Mouse (Mus musculus): ENCODE data around the gene Gnao1. TPM values are rescaled to one million over a fixed set of nuclear protein-coding genes. Genes with fewer than 3 reads are reported as not detected.

Gene Gnao1
- polyA plus RNA-seq, 2 experiments from 2014 or later, result 1.0 TPM; not detected in 1

- no peak for ATAC-seq
These were observed 136.6 kb downstream of the Gnao1 start for GRCm38 (mm10) chr8:93946397-93946796.

- ATAC-seq, result no peak
These were observed 140.4 kb downstream of the Gnao1 start for GRCm38 (mm10) chr8:93950133-93950532.

DNA sequence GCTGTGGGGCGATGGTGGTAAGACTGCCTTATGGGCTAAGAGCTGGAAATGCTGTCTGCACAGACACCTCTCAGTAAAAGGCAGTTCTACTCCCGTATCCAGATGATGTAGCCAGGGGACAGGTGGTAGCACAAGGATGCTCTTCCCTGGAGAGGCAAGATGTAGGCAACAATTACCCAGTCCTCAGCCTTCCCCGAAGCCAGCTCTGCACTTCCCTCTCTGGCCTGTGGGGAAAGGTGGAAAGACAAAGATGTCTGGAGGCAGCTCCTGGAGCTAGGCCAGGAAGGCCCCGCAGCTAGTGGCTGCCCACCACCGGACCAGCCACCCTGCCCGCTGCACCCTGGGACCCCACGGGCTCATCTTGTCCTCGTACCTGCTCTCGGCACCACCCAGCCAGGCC is 142.7 kb downstream of the Gnao1 start:
- no peak for ATAC-seq

GRCm38 (mm10) chr8:93958402-93958801 is 148.6 kb downstream of the Gnao1 start:
- no peak for ATAC-seq

GRCm38 (mm10) chr8:93960909-93961308 is 151.1 kb downstream of the Gnao1 start:
- ATAC-seq, result no peak

DNA sequence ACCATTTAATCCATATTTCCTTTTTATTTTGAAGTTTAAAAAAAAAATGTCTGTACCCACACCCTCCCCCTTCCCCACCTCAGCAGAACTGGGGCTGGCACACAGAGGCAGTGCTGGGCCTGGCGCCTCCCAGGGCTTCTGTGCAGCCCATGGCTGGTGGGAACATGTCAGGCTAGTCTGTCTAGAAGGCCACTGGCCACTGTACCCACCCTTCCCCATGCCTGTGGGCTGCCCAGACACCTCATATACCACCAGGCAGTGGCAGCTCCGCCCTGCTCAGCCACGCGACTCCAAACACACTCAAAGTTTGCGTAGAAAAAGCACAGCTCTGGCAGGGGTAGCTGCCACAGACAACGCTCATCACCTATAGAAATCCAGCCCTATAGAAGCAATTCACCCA is 158.5 kb downstream of the Gnao1 start:
- ATAC-seq, result no peak

DNA sequence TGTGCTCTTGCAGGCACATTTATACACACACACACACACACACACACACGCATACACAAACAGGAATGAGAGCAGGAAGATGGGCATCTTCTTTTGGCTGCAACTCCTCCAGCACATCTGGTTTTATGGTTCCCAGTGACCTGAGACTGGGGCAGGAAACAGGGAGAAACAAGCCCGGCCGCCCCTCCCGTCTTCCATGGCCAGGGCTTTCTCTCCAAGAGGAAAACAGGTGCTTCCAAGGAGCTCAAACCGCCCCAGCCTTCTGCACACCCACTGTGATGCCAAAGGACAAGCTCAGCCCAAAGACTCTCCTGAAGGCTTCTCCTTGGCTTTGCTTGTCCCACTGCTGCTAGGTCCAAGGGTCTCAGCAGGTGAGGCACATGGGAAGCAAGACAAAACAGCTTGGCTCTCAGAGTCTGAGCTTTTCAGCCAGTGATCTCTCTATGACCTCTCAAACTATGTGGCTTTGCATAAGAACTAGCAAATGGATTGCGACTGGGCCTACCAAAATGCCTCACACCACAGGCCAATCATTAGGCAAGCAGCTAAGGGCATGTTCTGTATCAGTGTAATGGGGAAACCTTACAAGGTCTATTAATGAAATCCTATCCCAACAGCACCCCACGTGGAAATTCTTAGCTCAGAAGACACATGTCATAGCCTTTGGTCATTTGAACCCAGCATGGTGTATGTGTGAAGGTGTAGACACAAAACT is 160.0 kb downstream of the Gnao1 start:
- ATAC-seq, result no peak

- no peak for ATAC-seq
These were observed 161.7 kb downstream of the Gnao1 start for GRCm38 (mm10) chr8:93971451-93971850.

- no peak for ATAC-seq
These were observed 162.4 kb downstream of the Gnao1 start for GRCm38 (mm10) chr8:93972211-93972610.

DNA sequence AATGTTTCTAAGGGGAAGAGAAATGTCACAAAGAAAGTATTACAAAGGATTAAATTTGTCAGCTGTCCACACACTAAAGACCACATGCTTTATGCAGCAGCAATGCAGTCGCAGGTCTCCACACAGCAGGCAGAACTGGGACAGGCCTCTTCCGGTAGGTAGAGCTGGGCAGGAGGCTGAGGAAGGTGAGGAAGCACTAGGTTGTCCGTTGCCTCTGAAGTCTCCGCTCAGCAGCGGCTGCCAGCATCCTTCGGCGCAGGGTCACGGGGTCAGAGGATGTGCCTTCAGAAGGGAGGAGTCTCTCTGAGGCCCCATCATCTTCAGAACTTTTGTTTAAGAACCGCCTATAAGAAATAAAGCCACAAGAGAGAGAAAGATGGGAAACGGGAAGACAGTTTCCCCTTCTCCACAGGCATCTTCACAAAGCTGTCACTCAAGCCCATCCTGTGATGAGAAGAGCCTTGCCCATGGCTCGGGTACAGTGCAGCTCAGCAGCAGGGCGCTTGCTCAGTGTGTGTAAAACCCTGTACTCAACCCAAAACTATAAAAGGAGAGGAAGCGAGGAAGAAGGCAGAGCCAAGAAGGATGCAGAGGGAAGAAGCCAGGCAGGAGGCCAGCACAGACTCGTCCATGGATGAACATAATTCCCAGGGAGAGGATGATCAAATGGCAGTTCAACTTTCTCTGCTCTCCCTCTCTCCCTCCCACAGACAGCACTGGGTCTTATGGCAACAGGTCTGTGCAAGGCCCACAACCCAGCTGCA is 163.4 kb downstream of the Gnao1 start:
- ATAC-seq, result no peak

DNA sequence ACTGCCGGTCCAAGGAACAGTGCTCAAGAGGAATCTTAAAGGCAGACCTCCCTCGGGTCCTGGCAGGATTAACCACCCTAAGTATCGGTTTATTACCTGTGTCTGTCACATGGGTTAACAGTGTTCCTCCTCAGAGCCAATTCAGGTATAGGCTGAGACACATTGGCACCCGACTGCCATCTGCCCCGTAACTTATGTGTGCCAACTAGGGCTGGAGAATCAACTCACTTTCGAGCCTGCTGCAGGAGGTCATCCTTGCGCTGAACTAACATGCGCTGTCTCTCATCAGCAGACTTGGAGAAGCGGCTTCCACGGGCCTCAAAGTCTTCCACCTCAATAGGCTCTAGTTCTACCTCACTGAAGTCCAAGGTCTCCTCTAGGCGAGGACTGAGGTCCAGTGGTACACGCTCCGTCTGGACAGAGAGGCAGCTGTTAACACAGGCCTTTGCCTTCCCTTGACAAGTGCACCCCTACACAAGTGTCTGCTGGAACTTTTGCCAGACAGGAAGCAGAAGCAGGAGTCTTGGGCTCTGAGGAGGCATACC is 164.1 kb downstream of the Gnao1 start:
- no peak for ATAC-seq

DNA sequence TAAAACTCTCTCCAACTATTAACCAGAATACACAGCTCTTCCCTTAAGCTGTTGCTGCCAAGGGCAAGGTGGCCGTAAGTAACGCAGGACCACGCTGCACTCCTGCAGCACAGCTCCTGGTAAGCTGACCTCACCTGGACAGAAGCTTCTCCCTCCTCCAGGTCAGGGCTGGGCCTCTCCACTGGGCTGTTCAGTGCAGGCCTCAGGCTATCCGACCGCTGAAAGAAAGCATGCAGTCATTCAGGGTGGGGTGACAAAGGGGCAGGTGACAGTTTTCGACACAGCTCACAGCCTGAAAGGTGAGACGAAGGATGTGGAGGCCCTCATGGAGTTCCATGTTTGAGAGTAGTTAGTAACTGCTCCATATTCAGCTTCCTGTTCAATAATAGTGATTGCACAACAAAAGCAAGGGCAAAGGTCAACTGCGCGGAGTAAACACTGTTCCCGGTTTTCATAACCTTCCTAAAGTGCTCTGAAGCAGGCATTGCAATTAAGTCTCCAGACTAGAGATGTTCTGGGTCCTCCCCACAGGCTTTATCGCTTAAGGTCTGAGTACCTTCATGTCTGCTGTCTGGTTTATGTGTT is 164.9 kb downstream of the Gnao1 start:
- ATAC-seq, result no peak

DNA sequence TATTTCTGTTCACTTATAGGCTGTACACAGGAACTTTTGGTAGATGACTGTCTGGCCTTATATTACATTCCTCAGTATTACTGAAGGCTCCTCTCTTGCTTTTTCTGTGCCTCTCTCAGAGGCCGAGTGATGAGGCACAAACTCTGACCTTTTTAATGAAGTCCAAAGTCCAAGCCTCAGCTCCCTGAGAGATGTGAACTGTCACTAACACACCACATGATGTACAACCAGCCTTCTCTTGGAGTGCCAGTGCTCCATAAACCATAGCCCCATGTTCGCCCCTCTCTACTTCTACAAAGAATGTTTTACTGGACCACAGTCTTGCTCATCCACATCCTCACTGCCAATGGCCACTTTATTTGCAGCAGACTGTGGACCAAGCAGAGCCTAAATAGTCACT is 165.6 kb downstream of the Gnao1 start:
- ATAC-seq, result no peak

DNA sequence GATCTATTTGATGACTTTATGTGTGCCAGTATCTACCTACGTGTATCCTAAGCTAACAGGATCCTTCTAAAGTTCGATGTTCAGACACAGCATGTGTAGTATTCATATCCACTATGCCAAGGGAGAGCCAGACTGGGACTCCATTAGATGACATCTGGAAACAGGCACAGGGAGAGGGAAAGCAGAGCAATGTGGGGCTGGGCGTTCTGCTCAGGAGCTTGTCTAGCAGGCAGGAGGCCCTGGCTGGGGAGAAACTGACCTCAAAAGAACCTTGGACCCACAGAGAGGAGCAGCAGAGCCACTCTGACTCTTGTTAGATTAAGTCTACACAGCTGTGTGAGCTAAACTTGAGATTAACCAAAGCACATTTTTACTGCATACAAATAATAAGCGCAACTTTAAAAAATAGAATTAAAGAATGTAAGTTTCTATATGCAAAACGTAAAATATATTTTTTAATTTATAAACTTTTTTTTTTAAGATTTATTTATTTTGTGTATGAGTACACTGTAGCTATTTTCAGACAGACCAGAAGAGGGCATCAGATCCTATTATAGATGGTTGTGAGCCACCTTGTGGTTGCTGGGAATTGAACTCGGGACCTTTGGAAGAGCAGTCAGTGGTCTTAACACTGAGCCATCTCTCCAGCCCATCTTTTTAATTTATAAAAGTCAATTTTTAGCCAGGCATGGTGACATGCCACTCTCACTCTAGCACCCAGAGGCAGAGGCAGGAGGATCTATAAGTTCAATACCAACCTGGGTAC is 166.9 kb downstream of the Gnao1 start:
- ATAC-seq, result no peak

GRCm38 (mm10) chr8:93980141-93980540 is 170.4 kb downstream of the Gnao1 start:
- no peak for ATAC-seq

DNA sequence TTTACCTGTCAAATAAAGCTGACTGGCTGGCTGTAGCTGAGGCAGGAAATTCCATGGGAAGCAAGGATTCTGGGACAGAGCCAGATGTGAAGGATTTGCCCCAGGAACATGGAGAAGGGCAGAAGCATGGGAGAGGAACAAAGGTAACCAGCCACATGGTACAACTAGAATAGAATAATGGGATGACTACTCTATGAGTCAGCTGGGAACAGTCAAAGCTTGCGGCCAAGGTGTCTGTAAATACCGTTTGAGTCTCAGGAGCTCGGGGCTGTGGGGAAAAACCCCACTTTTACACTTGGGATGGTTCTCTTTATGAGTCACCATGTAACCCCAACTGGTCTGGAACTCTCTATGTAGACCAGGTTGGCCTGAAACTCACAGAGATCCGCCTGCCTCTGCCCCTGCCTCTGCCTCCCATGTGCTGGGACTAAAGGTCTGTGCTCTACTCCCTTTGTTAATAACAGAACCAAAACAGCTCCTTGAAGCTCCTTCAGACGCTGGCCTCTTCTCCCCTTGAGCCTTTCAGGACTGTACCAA is 172.0 kb downstream of the Gnao1 start:
- no peak for ATAC-seq

DNA sequence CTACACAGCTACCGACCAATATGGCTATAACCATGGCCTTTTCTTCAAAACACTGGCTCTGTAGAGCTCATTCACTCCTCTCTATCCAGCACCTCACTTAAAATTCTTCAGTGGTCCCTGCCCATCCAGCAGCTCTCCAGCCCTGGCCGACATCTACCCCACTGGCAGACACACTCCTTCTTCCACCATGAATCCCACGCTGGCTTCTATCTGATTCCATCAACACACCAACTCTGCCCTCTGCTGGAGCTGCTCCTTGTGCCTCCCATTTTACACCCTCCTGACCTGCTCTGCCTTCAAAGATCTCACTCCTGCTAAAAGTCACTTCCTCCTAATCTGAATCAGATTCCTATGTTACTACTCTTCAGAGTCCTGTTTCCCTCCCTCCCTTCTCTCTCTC is 174.1 kb downstream of the Gnao1 start:
- ATAC-seq, result no peak

DNA sequence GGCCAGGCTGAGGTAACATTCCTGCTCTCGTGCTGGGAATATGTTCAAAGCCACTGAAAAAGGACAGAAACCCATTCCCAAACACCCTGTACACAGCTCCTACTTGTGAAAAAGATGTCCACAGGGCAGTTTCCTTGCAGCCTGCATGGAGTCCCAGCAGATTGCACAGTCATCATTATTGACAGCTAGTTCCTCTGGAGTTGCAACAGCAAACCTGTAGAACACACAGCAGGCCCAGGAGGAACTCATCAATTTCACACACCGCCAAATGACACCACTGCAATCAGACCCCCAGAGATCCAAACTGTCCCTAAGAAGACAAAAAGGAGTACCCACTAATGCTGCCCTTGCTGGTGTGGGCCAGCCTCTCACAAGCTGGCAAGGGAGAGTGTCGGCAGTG is 175.0 kb downstream of the Gnao1 start:
- ATAC-seq, result no peak

- ATAC-seq, result no peak
These were observed 180.0 kb downstream of the Gnao1 start for GRCm38 (mm10) chr8:93989739-93990138.

DNA sequence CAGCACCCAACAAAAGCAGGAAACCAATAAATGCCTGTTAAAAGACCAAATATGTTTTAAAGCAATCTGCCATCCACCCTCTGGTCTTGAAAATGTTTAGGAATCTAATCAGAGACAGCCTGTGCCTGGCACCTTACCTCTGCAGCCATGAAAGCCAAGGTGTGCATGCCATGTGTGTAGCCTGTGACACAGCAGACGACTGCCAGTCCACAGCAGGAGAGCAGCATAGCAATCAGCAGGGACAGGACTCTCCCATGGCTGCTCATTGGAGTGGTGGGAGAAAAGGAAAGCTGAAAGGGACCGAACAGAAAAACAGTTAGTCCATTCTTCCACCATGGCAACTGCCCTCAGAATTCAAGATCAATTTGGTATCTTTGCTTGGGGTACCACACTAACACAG is 189.2 kb downstream of the Gnao1 start:
- no peak for ATAC-seq

DNA sequence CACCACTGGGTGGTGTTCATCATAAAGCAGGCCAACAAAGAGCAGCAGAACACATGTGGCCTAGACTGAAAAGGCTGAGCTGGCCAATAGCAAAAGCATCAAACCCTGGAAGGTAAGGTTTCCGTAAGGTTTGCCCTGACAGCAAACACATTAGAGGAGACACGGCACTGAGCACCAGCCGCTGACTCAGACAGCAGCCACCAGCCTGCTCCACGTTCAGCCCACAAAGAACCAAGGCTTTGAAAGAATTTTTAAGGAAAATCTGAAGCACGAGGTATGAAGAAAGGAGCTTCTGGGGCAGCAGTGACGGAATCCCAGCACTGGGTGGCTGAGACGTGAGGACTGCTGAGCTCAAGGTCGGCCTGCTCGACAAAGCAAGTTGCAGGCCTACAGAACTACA is 194.4 kb downstream of the Gnao1 start:
- no peak for ATAC-seq

DNA sequence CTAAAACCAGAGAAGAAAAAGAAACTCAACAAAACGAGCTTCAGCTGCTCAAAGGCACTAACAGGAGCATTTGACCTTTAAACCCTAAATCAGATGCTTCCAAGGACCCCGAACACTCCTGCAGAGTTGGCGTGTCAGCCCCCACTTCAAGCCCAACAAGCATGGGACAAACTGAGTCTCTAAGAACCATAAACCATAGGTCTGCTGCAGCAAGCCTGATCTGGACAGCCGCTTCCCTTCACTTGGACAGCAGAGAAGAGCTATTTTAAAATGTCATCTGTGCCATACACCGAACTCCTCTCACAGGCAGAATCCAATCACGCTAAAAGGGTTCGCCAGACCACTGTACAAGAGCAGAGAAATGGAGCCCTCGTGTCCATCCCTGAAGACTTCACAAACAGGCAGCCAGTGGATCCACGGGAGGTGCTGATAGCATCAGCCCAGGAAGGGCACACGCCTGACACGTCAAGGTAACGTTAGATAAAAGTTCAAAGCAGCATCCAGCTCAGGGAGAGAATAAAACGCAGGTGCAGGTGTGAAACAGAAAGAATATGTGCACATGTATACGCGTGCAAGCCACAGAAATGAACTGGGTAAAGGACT is 199.6 kb downstream of the Gnao1 start:
- ATAC-seq, result no peak
